Mouse (Mus musculus) left cerebral cortex, postnatal 4 days (tissue): ENCODE data around the gene Gm10959. TPM values are rescaled to one million over a fixed set of nuclear protein-coding genes. Genes with fewer than 3 reads are reported as not detected.

Source experiments
- DNase-seq: peaks from one replicate; pipeline ENCODE4 v3.0.0-alpha.2; 2022
- intact Hi-C: fragments of 180-260 bp; cut with DNase I; formaldehyde crosslinking; loops from one replicate; pipeline ENCODE4 v1.15.1; 2025
- total RNA-seq, 2 experiments: library from RNA; stranded (reverse); gene quantifications; 2 replicates each; pipeline ENCODE4 v1.2.3; 2021

The Gm10959 gene
- total RNA-seq, 2 experiments from 2014 or later: not detected

DNA sequence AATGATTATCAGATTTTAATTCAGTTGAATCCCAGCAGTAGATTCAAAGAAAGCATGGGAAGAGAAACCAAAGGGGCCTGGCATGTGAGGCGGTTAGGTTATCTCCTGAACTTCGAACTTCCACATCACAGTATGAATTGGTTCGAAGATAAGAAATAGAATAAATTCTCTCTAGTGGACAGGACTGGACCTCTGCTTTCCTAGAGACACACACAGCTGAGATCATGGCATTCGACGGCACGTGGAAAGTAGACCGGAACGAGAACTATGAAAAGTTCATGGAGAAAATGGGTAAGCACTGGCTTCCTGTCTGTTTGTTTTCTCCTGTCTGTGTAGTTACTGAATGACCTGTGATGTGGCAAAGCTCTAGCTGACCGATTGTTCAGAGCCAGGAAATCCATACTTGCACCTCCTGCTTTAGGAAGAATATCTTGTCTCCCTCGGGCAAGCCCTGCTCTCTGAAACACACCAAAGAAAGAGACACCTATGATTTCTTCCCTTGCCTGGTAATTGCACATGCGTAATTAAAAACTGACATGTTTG, 23.9 kb downstream of the Gm10959 start:
- no peak for DNase-seq
- intact Hi-C loops: no loop called here

DNA sequence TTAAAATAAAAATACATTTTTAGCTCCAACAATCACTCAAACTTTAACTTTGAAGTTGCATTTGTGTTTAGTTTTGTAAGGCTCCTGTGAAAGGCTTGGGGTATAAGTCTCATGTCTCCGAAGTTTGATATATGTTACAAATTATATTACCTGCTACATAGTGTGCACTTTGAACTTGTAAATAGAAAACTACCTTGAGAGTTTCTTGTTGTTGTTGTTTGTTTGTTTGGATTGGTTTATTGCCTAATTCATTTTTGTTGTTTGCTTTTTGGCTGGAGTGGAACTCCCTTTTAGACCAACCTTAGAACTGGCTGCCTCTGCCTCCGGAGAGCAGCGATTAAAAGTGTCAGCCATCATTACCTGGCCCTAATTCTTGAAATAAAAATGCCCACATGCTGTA, 24.4 kb downstream of the Gm10959 start, which contains the start of gene Fabp2:
Gene Fabp2, plus strand, starts transcription at position 301 of the 400 bp plus-strand sequence.
- intact Hi-C loops: no loop called here

DNA sequence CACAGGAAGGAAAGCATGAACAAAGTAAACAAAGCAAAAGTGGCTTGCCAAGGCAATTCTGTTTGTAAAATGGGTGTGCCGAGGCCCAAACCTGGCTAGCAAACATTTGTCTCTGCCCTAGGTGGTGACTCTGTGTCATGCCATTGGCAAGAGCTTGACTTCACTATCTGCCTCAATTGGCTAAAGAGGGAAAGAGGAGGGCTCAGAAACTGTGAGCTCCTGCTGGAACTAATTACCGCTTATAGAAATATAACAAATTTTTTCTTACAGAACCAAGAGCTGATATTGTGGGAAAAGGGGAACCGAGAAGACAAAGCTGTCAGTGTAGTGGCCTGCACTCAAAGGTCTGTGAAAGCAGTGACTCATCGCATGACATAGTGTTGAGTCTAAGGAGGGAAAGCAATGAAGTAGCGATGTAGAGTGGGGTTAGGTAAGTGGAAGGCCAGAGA, 30.8 kb downstream of the Gm10959 start:
- DNase-seq: no peak
- intact Hi-C loops: no loop called here

More for the DNA sequence above, 24.4 kb downstream of the Gm10959 start, which contains the start of gene Fabp2:
- DNase-seq: no peak

DNA sequence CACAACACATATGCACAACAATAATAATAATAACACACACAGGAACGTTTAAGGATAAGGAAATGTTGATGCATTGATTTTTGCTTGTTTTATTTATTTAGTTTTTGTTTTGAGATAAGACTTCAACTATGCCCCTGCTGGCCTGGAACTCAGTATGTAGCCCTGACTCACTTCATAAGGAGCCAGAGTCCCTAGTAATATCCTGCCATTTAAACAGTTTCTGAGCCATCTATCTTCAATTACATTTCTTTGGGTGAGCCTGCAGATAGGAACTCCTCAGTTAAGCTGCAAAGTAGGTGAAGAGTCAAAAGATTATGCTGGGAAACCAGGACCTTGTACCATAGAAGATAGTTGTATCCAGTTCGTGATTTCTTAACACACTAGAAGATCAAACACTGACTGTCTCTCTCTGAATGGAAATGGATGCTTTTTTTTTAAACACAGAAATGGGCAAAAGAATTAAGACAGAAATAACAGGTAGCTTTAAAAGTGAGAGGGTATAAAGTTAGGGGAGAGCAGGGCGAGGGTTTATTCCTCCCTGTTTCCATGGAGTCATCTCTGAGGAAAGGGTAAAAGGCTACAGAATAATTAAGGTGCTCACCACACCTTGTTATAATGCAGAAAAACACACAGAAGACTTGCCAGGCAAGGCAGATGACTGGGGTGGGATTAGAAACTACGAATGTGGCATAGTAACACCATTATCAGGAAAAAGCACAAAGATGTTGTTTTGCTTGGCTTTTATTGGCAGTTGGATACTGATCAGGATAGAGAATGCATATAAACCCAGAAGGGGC, 31.5 kb downstream of the Gm10959 start:
- intact Hi-C loops: no loop called here
- DNase-seq: no peak

DNA sequence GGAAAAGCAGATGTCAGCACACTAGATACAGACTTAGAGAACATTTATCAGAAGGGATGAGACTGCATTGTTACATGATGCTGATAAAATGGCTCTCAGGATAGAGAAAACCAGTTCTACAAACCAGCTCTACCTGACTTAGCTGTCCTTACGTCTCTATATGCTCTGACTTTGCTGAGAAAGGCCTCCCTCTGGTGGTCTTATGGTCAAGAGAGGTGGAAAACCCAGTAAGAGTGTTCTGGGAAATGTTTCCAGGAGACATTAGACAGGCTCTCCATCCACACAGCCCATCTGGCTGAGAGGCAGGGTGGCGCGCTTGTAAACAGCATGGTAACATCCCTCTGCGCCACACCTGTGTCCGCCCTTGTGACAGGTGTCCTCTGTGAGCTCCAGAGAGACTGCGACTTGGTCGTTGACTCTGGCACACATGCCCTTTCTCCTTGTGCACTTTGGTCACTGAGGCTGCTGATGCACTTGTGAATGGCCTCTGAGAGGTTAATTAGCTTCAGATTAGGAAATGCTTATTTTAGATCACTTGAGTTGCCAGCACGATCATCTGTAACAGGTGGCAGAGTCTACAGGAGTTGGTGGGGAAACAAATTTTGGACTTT, 40.4 kb downstream of the Gm10959 start:
- no peak for DNase-seq
- intact Hi-C loops: no loop called here

DNA sequence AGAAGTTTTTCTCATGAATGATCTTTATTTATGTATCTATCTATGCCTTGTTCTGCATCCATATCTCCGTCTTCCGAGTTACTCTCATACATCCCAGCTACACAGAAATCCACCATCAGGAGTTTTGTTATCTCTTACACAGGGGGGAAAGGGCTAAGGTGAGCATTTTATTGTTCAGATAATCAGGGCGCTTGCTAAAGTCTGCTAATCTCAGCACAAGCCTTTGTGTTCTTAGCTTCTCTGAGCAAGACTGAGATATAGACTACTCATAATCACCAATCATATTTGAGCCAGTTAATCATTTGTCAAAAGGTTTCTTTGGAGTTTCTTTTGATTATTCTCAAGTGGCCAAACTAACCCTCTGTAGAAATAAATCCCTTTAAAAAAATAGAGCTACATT, 41.6 kb downstream of the Gm10959 start:
- no peak for DNase-seq
- intact Hi-C loops: no loop called here

DNA sequence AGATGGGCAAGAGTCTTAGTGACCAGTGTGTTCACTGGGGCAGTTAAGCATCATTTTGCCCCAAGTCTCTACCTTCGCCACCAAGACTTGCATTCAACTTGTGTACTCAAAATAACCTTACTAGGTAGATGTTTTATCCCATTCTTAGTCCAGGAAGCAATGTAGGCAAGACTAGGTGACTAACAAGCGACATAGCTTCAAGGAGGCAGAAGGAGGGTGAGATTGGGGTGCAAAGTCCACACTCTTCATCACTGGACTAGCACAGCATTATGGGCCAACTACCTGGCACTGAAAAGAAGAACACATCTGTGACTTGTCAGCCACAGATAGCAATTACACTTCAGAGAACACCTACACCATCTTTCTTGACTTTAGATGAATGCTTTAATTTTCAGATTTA, 42.3 kb downstream of the Gm10959 start:
- intact Hi-C loops: no loop called here
- no peak for DNase-seq

DNA sequence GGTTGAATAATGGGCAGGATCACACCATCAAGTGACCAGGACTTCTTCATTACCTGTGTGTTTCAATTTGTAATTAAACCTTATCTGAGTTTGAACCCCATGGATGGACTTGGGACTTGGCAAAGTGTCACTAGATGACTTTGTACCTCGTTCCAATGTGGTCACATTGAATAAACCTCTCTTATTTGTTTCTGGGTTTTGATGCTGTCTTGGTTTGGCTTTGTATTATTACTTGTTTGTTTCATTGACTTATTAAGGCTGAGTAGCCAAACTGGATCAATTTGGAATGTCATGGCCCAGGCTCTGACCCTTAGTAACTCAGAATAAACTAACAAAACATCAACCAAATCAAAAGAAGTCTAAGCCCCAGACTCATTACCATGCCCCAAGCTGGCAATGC, 47.6 kb downstream of the Gm10959 start:
- DNase-seq: no peak
- intact Hi-C loops: no loop called here

DNA sequence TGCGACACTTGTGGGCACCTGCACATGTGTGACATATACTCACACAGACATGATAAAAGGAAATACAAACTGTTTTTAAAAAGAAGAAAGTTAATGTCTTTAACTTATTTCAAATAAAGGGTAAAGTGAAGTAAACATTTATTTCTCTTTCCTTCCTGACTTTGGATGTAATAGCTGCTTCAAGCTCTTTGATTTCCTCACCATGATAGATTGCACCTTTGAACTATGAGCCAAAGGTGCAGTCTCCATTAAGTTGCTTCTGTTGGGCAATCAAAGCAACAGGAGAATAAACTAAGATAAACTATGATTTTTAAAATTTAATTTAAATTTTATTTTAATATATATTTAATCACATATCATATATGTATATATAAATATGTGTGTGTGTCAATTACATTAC, 50.9 kb downstream of the Gm10959 start:
- no peak for DNase-seq
- intact Hi-C loops: no loop called here

DNA sequence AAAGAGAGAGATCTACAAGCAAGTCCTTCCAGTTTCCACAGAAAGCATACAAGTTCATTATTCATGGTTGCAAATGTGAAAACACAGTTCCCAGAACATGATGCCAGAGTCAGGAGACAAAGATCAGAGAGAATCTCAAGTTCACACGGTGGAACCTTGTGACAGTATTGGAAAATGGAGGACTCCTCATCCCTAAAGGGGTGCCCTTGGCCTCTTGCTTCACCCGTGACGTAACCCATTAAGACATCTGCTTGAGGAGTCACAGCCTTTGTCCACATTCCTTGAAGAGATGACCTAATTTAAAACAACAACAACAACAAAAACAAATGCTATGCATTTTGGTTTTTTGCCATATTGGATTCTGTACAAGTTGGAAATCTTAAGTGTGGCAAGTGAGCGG, 54.1 kb downstream of the Gm10959 start:
- intact Hi-C loops: no loop called here

More for the DNA sequence above, 54.1 kb downstream of the Gm10959 start:
- no peak for DNase-seq

Other genes with a start within 250 kb of the Gm10959 start
- gene Pde5a, start 190.4 kb downstream of the Gm10959 start, total RNA-seq: 10 to 100 TPM; 13.1 to 13.7 TPM
- not detected for gene Fabp2, start 24.3 kb downstream of the Gm10959 start, total RNA-seq
- gene 1810037I17Rik, start 4.8 kb upstream of the Gm10959 start, total RNA-seq: 10 to 100 TPM; 35.7 to 38.0 TPM
- 10 to 100 TPM; 17.8 to 19.0 TPM for gene Usp53, start 65.2 kb upstream of the Gm10959 start, total RNA-seq
- not detected for gene Myoz2, start 115.7 kb upstream of the Gm10959 start, total RNA-seq